Mouse (Mus musculus): ENCODE measurements around the gene Gfy. TPM values are rescaled to one million over a fixed set of nuclear protein-coding genes. Genes with fewer than 3 reads are reported as not detected.

The Gfy gene
- polyA plus RNA-seq, 1 experiment from 2014 or later = not detected

- Histone ChIP-seq H3K9ac (ENCODE audit: low read depth, low read length) (no peak overlapping the region), H3K4me3 (ENCODE audit: low read depth, low read length) (no peak overlapping the region), H3K27me3 (ENCODE audit: control insufficient read depth, insufficient read depth, low read length) (peaks cover 72% of the 10 kb centered on the region), H3K9me3 (replicated peaks; ENCODE audit: control insufficient read depth, low read length) (peaks cover 25% of the 10 kb centered on the region), H3K4me1 (ENCODE audit: control insufficient read depth, insufficient read depth, low read length) (0 out of 2 replicates have a peak, but pooled peaks cover 6% of the 10 kb centered on the region), H3K36me3 (ENCODE audit: control insufficient read depth, insufficient read depth, low read length) (no peaks in the 10 kb centered on the region), H3K27ac (ENCODE audit: low read depth, low read length) (no peak overlapping the region), H3K4me2 (no peak overlapping the region)
- ATAC-seq (replicated peaks; ENCODE audit: insufficient number of reproducible peaks, low FRiP score, low TSS enrichment) = no peak
- WGBS (ENCODE audit: insufficient replicate concordance) = 5% methylated on average over 24 of the region's 24 CpGs
These were observed 10.7 kb downstream of the Gfy start for GRCm38 (mm10) chr7:45168656-45169055.

- Histone ChIP-seq H3K36me3 (ENCODE audit: control insufficient read depth, insufficient read depth, low read length) (no peaks in the 10 kb centered on the region), H3K4me2 (no peak overlapping the region), H3K4me3 (ENCODE audit: low read depth, low read length) (no peak overlapping the region), H3K27ac (ENCODE audit: low read depth, low read length) (no peak overlapping the region), H3K9ac (ENCODE audit: low read depth, low read length) (no peak overlapping the region), H3K4me1 (ENCODE audit: control insufficient read depth, insufficient read depth, low read length) (0 out of 2 replicates have a peak, but pooled peaks cover 6% of the 10 kb centered on the region), H3K27me3 (ENCODE audit: control insufficient read depth, insufficient read depth, low read length) (peaks cover 79% of the 10 kb centered on the region), H3K9me3 (replicated peaks; ENCODE audit: control insufficient read depth, low read length) (peaks cover 25% of the 10 kb centered on the region)
- ATAC-seq (replicated peaks; ENCODE audit: insufficient number of reproducible peaks, low FRiP score, low TSS enrichment) = no peak
- 2% methylated on average over 19 of the region's 19 CpGs for WGBS (ENCODE audit: insufficient replicate concordance)
These were observed 11.5 kb downstream of the Gfy start for GRCm38 (mm10) chr7:45167761-45168445.

- H3K4me3 ChIP-seq (ENCODE audit: low read depth, low read length) = no peak overlapping the region
- H3K4me1 ChIP-seq (ENCODE audit: control insufficient read depth, insufficient read depth, low read length) = 0 out of 2 replicates have a peak, but pooled peaks cover 6% of the 10 kb centered on the region
- H3K9me3 ChIP-seq (replicated peaks; ENCODE audit: control insufficient read depth, low read length) = peaks cover 25% of the 10 kb centered on the region
- H3K27me3 ChIP-seq (ENCODE audit: control insufficient read depth, insufficient read depth, low read length) = peaks cover 78% of the 10 kb centered on the region
- ATAC-seq (replicated peaks; ENCODE audit: insufficient number of reproducible peaks, low FRiP score, low TSS enrichment) = no peak
- H3K9ac ChIP-seq (ENCODE audit: low read depth, low read length) = no peak overlapping the region
- 21% methylated on average over 10 of the region's 10 CpGs for WGBS (ENCODE audit: insufficient replicate concordance)
- no peaks in the 10 kb centered on the region for H3K36me3 ChIP-seq (ENCODE audit: control insufficient read depth, insufficient read depth, low read length)
- no peak overlapping the region for H3K27ac ChIP-seq (ENCODE audit: low read depth, low read length)
- no peak overlapping the region for H3K4me2 ChIP-seq
These were observed 12.4 kb downstream of the Gfy start for GRCm38 (mm10) chr7:45166950-45167401.

DNA sequence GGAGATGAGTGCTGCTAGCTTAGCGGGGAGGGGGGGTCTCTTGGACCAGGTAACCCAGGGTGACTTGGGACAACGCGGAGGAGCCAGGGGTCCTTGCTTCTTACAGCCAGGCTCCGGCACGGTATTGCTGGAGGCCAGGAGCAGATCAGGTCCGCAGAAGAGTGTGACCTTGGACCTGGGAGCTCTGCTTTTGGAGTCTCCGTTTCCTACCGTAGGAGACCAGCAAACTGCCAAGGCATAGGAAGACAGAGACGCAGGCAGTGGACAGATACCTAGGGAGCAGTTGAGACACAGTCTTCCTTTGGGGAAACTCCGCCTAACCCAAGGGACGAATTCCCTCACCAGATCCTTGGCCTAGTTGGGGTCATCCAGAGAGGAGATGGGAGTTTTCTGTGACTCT is 13.7 kb downstream of the Gfy start:
- no peak overlapping the region for H3K4me3 ChIP-seq (ENCODE audit: low read depth, low read length)
- H3K27me3 ChIP-seq (ENCODE audit: control insufficient read depth, insufficient read depth, low read length) = peaks cover 78% of the 10 kb centered on the region
- H3K9ac ChIP-seq (ENCODE audit: low read depth, low read length) = no peak overlapping the region
- peaks cover 20% of the 10 kb centered on the region for H3K9me3 ChIP-seq (replicated peaks; ENCODE audit: control insufficient read depth, low read length)
- WGBS (ENCODE audit: insufficient replicate concordance) = 44% methylated on average over 11 of the region's 11 CpGs
- H3K27ac ChIP-seq (ENCODE audit: low read depth, low read length) = no peak overlapping the region
- H3K36me3 ChIP-seq (ENCODE audit: control insufficient read depth, insufficient read depth, low read length) = no peaks in the 10 kb centered on the region
- 0 out of 2 replicates have a peak, but pooled peaks cover 6% of the 10 kb centered on the region for H3K4me1 ChIP-seq (ENCODE audit: control insufficient read depth, insufficient read depth, low read length)
- no peak for ATAC-seq (replicated peaks; ENCODE audit: insufficient number of reproducible peaks, low FRiP score, low TSS enrichment)
- H3K4me2 ChIP-seq = no peak overlapping the region

GRCm38 (mm10) chr7:45164833-45165232 is 14.5 kb downstream of the Gfy start:
- no peak overlapping the region for H3K27ac ChIP-seq (ENCODE audit: low read depth, low read length)
- peaks cover 74% of the 10 kb centered on the region for H3K27me3 ChIP-seq (ENCODE audit: control insufficient read depth, insufficient read depth, low read length)
- H3K4me1 ChIP-seq (ENCODE audit: control insufficient read depth, insufficient read depth, low read length) = 0 out of 2 replicates have a peak, but pooled peaks cover 6% of the 10 kb centered on the region
- no peak overlapping the region for H3K4me3 ChIP-seq (ENCODE audit: low read depth, low read length)
- ATAC-seq (replicated peaks; ENCODE audit: insufficient number of reproducible peaks, low FRiP score, low TSS enrichment) = no peak
- no peak overlapping the region for H3K9ac ChIP-seq (ENCODE audit: low read depth, low read length)
- no peak overlapping the region for H3K4me2 ChIP-seq
- peaks cover 13% of the 10 kb centered on the region for H3K9me3 ChIP-seq (replicated peaks; ENCODE audit: control insufficient read depth, low read length)
- 60% methylated on average over 5 of the region's 5 CpGs for WGBS (ENCODE audit: insufficient replicate concordance)
- H3K36me3 ChIP-seq (ENCODE audit: control insufficient read depth, insufficient read depth, low read length) = peaks cover 2% of the 10 kb centered on the region; the same call in 1 of the 2 replicates

GRCm38 (mm10) chr7:45163735-45164490 is 15.5 kb downstream of the Gfy start, which contains the start of gene Slc17a7:
Slc17a7 (plus strand) TSS chr7:45163949.
- Histone ChIP-seq H3K36me3 (ENCODE audit: control insufficient read depth, insufficient read depth, low read length) (peaks cover 6% of the 10 kb centered on the region; the same call in 1 of the 2 replicates), H3K27me3 (ENCODE audit: control insufficient read depth, insufficient read depth, low read length) (peaks cover 65% of the 10 kb centered on the region), H3K9ac (ENCODE audit: low read depth, low read length) (no peak within 1 kb of the TSS), H3K4me1 (ENCODE audit: control insufficient read depth, insufficient read depth, low read length) (0 out of 2 replicates have a peak, but pooled peaks cover 6% of the 10 kb centered on the region), H3K4me3 (ENCODE audit: low read depth, low read length) (peak within 1 kb of the TSS; percentile 48), H3K4me2 (peak within 1 kb of the TSS; percentile 74), H3K27ac (ENCODE audit: low read depth, low read length) (no peak within 1 kb of the TSS), H3K9me3 (replicated peaks; ENCODE audit: control insufficient read depth, low read length) (peaks cover 4% of the 10 kb centered on the region)
- 3% methylated on average over 37 of the region's 41 CpGs for WGBS (ENCODE audit: insufficient replicate concordance)
- ATAC-seq (replicated peaks; ENCODE audit: insufficient number of reproducible peaks, low FRiP score, low TSS enrichment) = no peak

DNA sequence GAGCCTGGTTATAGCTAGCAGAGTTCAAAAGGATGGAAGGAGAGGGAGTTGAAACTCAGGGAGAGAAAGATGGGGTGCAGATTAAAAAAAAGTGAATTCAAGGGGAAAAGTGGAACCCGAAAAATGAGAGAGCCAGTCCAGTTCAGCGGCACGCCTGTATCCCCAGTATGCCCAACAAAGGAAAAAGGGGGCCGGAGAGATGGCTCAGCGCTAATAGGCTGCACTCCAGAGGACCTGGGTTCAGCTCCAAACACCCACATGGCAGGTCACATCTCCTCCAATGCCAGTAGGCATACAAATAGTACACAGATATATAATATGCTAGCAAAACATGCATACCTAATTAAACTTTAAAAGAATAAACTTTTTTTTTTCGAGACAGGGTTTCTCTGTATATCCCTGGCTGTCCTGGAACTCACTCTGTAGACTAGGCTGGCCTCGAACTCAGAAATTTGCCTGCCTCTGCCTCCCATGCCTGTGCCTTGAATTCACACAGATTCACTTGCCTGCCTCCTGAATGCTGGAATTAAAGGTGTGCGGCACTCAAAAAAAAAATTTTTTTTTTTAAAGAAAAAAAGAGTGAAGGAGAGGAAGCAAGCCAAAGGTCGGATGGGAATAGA is 16.3 kb downstream of the Gfy start:
- Histone ChIP-seq H3K4me1 (ENCODE audit: control insufficient read depth, insufficient read depth, low read length) (0 out of 2 replicates have a peak, but pooled peaks cover 5% of the 10 kb centered on the region), H3K9me3 (replicated peaks; ENCODE audit: control insufficient read depth, low read length) (no peaks in the 10 kb centered on the region; the same call in 1 of the 2 replicates), H3K27ac (ENCODE audit: low read depth, low read length) (no peak overlapping the region), H3K27me3 (ENCODE audit: control insufficient read depth, insufficient read depth, low read length) (peaks cover 57% of the 10 kb centered on the region), H3K4me3 (ENCODE audit: low read depth, low read length) (no peak overlapping the region), H3K9ac (ENCODE audit: low read depth, low read length) (no peak overlapping the region), H3K36me3 (ENCODE audit: control insufficient read depth, insufficient read depth, low read length) (peaks cover 8% of the 10 kb centered on the region; the same call in 1 of the 2 replicates), H3K4me2 (no peak overlapping the region)
- no peak for ATAC-seq (replicated peaks; ENCODE audit: insufficient number of reproducible peaks, low FRiP score, low TSS enrichment)
- 66% methylated on average over 9 of the region's 9 CpGs for WGBS (ENCODE audit: insufficient replicate concordance)

GRCm38 (mm10) chr7:45162551-45162950 is 16.8 kb downstream of the Gfy start:
- Histone ChIP-seq H3K4me1 (ENCODE audit: control insufficient read depth, insufficient read depth, low read length) (no peaks in the 10 kb centered on the region), H3K9me3 (replicated peaks; ENCODE audit: control insufficient read depth, low read length) (no peaks in the 10 kb centered on the region; the same call in 1 of the 2 replicates), H3K36me3 (ENCODE audit: control insufficient read depth, insufficient read depth, low read length) (peaks cover 8% of the 10 kb centered on the region; the same call in 1 of the 2 replicates), H3K4me3 (ENCODE audit: low read depth, low read length) (peak overlapping the region; percentile 32), H3K4me2 (peak overlapping the region; percentile 66), H3K27me3 (ENCODE audit: control insufficient read depth, insufficient read depth, low read length) (peaks cover 52% of the 10 kb centered on the region), H3K9ac (ENCODE audit: low read depth, low read length) (no peak overlapping the region), H3K27ac (ENCODE audit: low read depth, low read length) (no peak overlapping the region)
- no peak for ATAC-seq (replicated peaks; ENCODE audit: insufficient number of reproducible peaks, low FRiP score, low TSS enrichment)
- 26% methylated on average over 6 of the region's 6 CpGs for WGBS (ENCODE audit: insufficient replicate concordance)

Measured in heart, embryonic 11.5 days (tissue).